Comparison of ENCODE assay signal across 25 mouse cellular contexts in genomic region chr17:10434867-10435266, GRCm38 (mm10).
DNase-seq lines count a peak whose midpoint lies in the region; ATAC-seq and TF ChIP-seq lines count a peak whose summit lies in the region.
"Had no signal": no experiment of that assay in that cellular context is flagged by ENCODE, and none has a peak within 500 bp of the region (broad histone marks: within the 10 kb centered on the region; RNA-seq: fewer than 3 reads in every experiment).

No protein-coding gene starts in this region.

- no peaks in the 10 kb centered on the region for H3K9me3 ChIP-seq in hindbrain, embryonic 15.5 days
- H3K9me3 ChIP-seq in hindbrain, embryonic 11.5 days (ENCODE audit: control insufficient read depth, low read length): no peaks in the 10 kb centered on the region
- no peaks in the 10 kb centered on the region for H3K9me3 ChIP-seq in ES-Bruce4 (replicated peaks; ENCODE audit: control insufficient read depth, insufficient read depth, low read length, poor library complexity, severe bottlenecking)
- H3K9me3 ChIP-seq in ES-E14 (ENCODE audit: control insufficient read depth, insufficient read depth, low read depth, low read length): no peaks in the 10 kb centered on the region
- H3K9me3 ChIP-seq: embryonic facial prominence, embryonic 12.5 days; embryonic facial prominence, embryonic 15.5 days; forebrain, embryonic 13.5 days; heart, embryonic 12.5 days; heart, embryonic 15.5 days; hindbrain, embryonic 12.5 days; intestine, embryonic 15.5 days had no signal

- peaks cover 4% of the 10 kb centered on the region for H3K4me1 ChIP-seq in hindbrain, embryonic 15.5 days (replicated peaks)
- H3K4me1 ChIP-seq in hindbrain, embryonic 11.5 days (replicated peaks; ENCODE audit: control insufficient read depth, insufficient read depth, low read length): no peaks in the 10 kb centered on the region
- H3K4me1 ChIP-seq in ES-Bruce4 (ENCODE audit: control insufficient read depth, insufficient read depth, low read length): peaks cover 12% of the 10 kb centered on the region
- H3K4me1 ChIP-seq in ES-E14 (ENCODE audit: control insufficient read depth in 2 of 2, insufficient read depth in 2 of 2, low read length in 2 of 2, poor library complexity in 1 of 2): peaks cover 22 to 27% of the 10 kb centered on the region in 2 experiments
- H3K4me1 ChIP-seq: embryonic facial prominence, embryonic 12.5 days; intestine, embryonic 15.5 days had no signal

- TF ChIP-seq EP300 in ES-Bruce4 (IDR thresholded peaks at IDR 0.05; ENCODE audit: insufficient read depth, low read depth, low read length): no peak

- TF ChIP-seq CTCF in ES-Bruce4 (IDR thresholded peaks at IDR 0.05; ENCODE audit: low read depth, low read length): no peak

- TF ChIP-seq POLR2A in ES-Bruce4 (IDR thresholded peaks at IDR 0.05; ENCODE audit: insufficient read depth, low read length): no peak

- H3K27me3 ChIP-seq in hindbrain, embryonic 15.5 days: no peaks in the 10 kb centered on the region
- H3K27me3 ChIP-seq in hindbrain, embryonic 11.5 days (ENCODE audit: control insufficient read depth, insufficient read depth, low read length): no peaks in the 10 kb centered on the region
- H3K27me3 ChIP-seq in ES-Bruce4 (ENCODE audit: control insufficient read depth, insufficient read depth, low read length, poor library complexity, severe bottlenecking): no peaks in the 10 kb centered on the region
- H3K27me3 ChIP-seq: embryonic facial prominence, embryonic 12.5 days; embryonic facial prominence, embryonic 15.5 days; forebrain, embryonic 13.5 days; heart, embryonic 12.5 days; heart, embryonic 15.5 days; hindbrain, embryonic 12.5 days; intestine, embryonic 15.5 days had no signal

- H3K4me3 ChIP-seq in hindbrain, embryonic 15.5 days: no peak overlapping the region
- no peak overlapping the region for H3K4me3 ChIP-seq in hindbrain, embryonic 11.5 days (ENCODE audit: low read depth, low read length)
- H3K4me3 ChIP-seq in ES-Bruce4 (ENCODE audit: low read depth, low read length) (no peak overlapping the region), ES-E14 (ENCODE audit: insufficient read depth in 1 of 2, low read depth in 1 of 2, low read length in 2 of 2, poor library complexity in 1 of 2, severe bottlenecking in 1 of 2) (peak overlapping the region in 1 of 2 experiments; percentile 13; a peak in 2 of 4 replicates)
- H3K4me3 ChIP-seq: embryonic facial prominence, embryonic 12.5 days; embryonic facial prominence, embryonic 15.5 days; forebrain, embryonic 13.5 days; heart, embryonic 12.5 days; heart, embryonic 15.5 days; hindbrain, embryonic 12.5 days; intestine, embryonic 15.5 days had no signal

- peak overlapping the region; percentile 42 for H3K27ac ChIP-seq in hindbrain, embryonic 15.5 days (replicated peaks)
- H3K27ac ChIP-seq in hindbrain, embryonic 11.5 days (ENCODE audit: low read depth, low read length): no peak overlapping the region
- H3K27ac ChIP-seq in ES-Bruce4 (ENCODE audit: insufficient read depth, low read length): peak overlapping the region; percentile 78
- peak overlapping the region; percentile 14; the same call in 1 of the 2 replicates for H3K27ac ChIP-seq in ES-E14 (ENCODE audit: insufficient read depth, low read depth, low read length, poor library complexity, severe bottlenecking)
- H3K27ac ChIP-seq: embryonic facial prominence, embryonic 12.5 days; embryonic facial prominence, embryonic 15.5 days; forebrain, embryonic 13.5 days; heart, embryonic 15.5 days; hindbrain, embryonic 12.5 days; intestine, embryonic 15.5 days had no signal

- in situ Hi-C loops in ES-E14 (cut with MboI; ENCODE audit: low sequenced_read_pairs in 2 of 2, unreplicated experiment in 2 of 2): no loop called here

- ATAC-seq in hindbrain, embryonic 15.5 days (ENCODE audit: low FRiP score, low read depth): no peak
- no peak for ATAC-seq in hindbrain, embryonic 11.5 days (ENCODE audit: low FRiP score)
- ATAC-seq: CD4-positive, CD25-positive, alpha-beta regulatory T cell, adult 4 months; forebrain, embryonic 13.5 days; forebrain, embryonic 16.5 days; hindbrain, embryonic 16.5 days; intestine, embryonic 15.5 days had no signal

- no peaks in the 10 kb centered on the region for H3K36me3 ChIP-seq in hindbrain, embryonic 15.5 days
- H3K36me3 ChIP-seq in hindbrain, embryonic 11.5 days (ENCODE audit: control insufficient read depth, insufficient read depth, low read length): no peaks in the 10 kb centered on the region
- H3K36me3 ChIP-seq in ES-Bruce4 (ENCODE audit: control insufficient read depth, insufficient read depth, low read length, poor library complexity, severe bottlenecking): no peaks in the 10 kb centered on the region
- no peaks in the 10 kb centered on the region for H3K36me3 ChIP-seq in ES-E14 (ENCODE audit: control insufficient read depth, insufficient read depth, low read length, poor library complexity, severe bottlenecking)
- H3K36me3 ChIP-seq: embryonic facial prominence, embryonic 12.5 days; embryonic facial prominence, embryonic 15.5 days; heart, embryonic 12.5 days; heart, embryonic 15.5 days; hindbrain, embryonic 12.5 days; intestine, embryonic 15.5 days had no signal

- H3K9ac ChIP-seq in hindbrain, embryonic 15.5 days: no peak overlapping the region
- no peak overlapping the region for H3K9ac ChIP-seq in hindbrain, embryonic 11.5 days (ENCODE audit: low read depth, low read length)
- H3K9ac ChIP-seq in ES-Bruce4 (ENCODE audit: low read depth, poor library complexity, severe bottlenecking) (no peak overlapping the region), ES-E14 (ENCODE audit: insufficient read depth, low read depth, low read length, poor library complexity, severe bottlenecking) (no peak overlapping the region)
- H3K9ac ChIP-seq: embryonic facial prominence, embryonic 12.5 days; embryonic facial prominence, embryonic 15.5 days; forebrain, embryonic 13.5 days; heart, embryonic 12.5 days; heart, embryonic 15.5 days; hindbrain, embryonic 12.5 days; intestine, embryonic 15.5 days had no signal

- no peak for DNase-seq in hindbrain, embryonic 11.5 days (ENCODE audit: low spot score)
- no peak for DNase-seq in ES-E14 (ENCODE audit: low read depth, low spot score)
- DNase-seq in gastrocnemius, adult 8-10 months (ENCODE audit: low spot score in 2 of 2): no peak
- no peak for DNase-seq in spleen, postnatal 4 days (ENCODE audit: low spot score in 2 of 2)
- DNase-seq: adrenal gland, postnatal 10 days; adrenal gland, postnatal 36 days; cerebellum, adult 18-20 months; cerebellum, adult 9-10 months; cerebellum, postnatal 14 days; gastrocnemius, postnatal 14 days; heart, postnatal 10 days; heart, postnatal 4 days; kidney, adult 11 months had no signal

- no peak overlapping the region for H3K4me2 ChIP-seq in hindbrain, embryonic 15.5 days
- H3K4me2 ChIP-seq in hindbrain, embryonic 11.5 days (replicated peaks; ENCODE audit: low read depth, low read length): no peak overlapping the region
- H3K4me2 ChIP-seq: embryonic facial prominence, embryonic 12.5 days; embryonic facial prominence, embryonic 15.5 days; forebrain, embryonic 13.5 days; heart, embryonic 12.5 days; heart, embryonic 15.5 days; hindbrain, embryonic 12.5 days; intestine, embryonic 15.5 days had no signal

- 63% methylated on average over 1 of the region's 1 CpGs for WGBS in hindbrain, embryonic 15.5 days
- 47% methylated on average over 1 of the region's 1 CpGs for WGBS in hindbrain, embryonic 11.5 days

TF ChIP-seq in ES-E14, 5 proteins besides CTCF, POLR2A, EP300 and RAD21:
- no peak for TF ChIP-seq HCFC1 (IDR thresholded peaks at IDR 0.05; ENCODE audit: borderline replicate concordance, insufficient read depth, low read length)
- TF ChIP-seq ZC3H11A (IDR thresholded peaks at IDR 0.05; ENCODE audit: borderline replicate concordance, low read depth, low read length): no peak
- no peak for TF ChIP-seq ZNF384 (IDR thresholded peaks at IDR 0.05; ENCODE audit: low read depth, low read length)
- TF ChIP-seq MAFK (IDR thresholded peaks at IDR 0.05; ENCODE audit: insufficient read depth, low read depth, low read length): no peak
- TF ChIP-seq CHD2 (IDR thresholded peaks at IDR 0.05; ENCODE audit: low read depth, low read length): no peak
